Mouse (Mus musculus): Measurements from ENCODE around the gene Stag2.

Stag2 gene

GRCm38 (mm10) chrX:42250342-42250741 is 101.2 kb downstream of the Stag2 start:
- DNase-seq: no peak

- no peak for DNase-seq
Measured at GRCm38 (mm10) chrX:42272713-42273112, 123.6 kb downstream of the Stag2 start.

GRCm38 (mm10) chrX:42290215-42290614 is 141.1 kb downstream of the Stag2 start:
- DNase-seq: no peak

GRCm38 (mm10) chrX:42315231-42315630 is 166.1 kb downstream of the Stag2 start:
- DNase-seq: no peak

GRCm38 (mm10) chrX:42320424-42320823 is 171.3 kb downstream of the Stag2 start:
- DNase-seq: no peak

- DNase-seq: no peak
Measured at GRCm38 (mm10) chrX:42321200-42321773, 172.2 kb downstream of the Stag2 start.

- no peak for DNase-seq
Measured at GRCm38 (mm10) chrX:42324848-42325247, 175.7 kb downstream of the Stag2 start.
